Mouse (Mus musculus): ENCODE measurements around the gene Foxc2. TPM values are rescaled to one million over a fixed set of nuclear protein-coding genes. Genes with fewer than 3 reads are reported as not detected.
A peak's percentile ranks its signal among the peaks of the same experiment; 100 is the strongest.

The Foxc2 gene
- polyA plus RNA-seq, 1 experiment from 2014 or later, result 15.2 TPM

GRCm38 (mm10) chr8:121115136-121115535 lies 835 bp upstream of the Foxc2 start:
- DNase-seq (ENCODE audit: low spot score), result peak; percentile 59
- H3K36me3 ChIP-seq (replicated peaks), result no peaks in the 10 kb centered on the region
- H3K4me3 ChIP-seq, result peak overlapping the region; percentile 77
- WGBS, result 1% methylated on average over 25 of the region's 25 CpGs
- H3K27me3 ChIP-seq (replicated peaks; ENCODE audit: low read depth, poor library complexity, severe bottlenecking), result peaks cover 97% of the 10 kb centered on the region
- no peaks in the 10 kb centered on the region for H3K9me3 ChIP-seq
- peaks cover 52% of the 10 kb centered on the region for H3K4me1 ChIP-seq
- H3K27ac ChIP-seq (replicated peaks), result 0 out of 2 replicates have a peak overlapping the region, but pooled peaks have one; percentile 37

GRCm38 (mm10) chr8:121116591-121117185 lies 717 bp downstream of the Foxc2 start:
- H3K9me3 ChIP-seq, result no peaks in the 10 kb centered on the region
- H3K4me3 ChIP-seq, result peak overlapping the region; percentile 77
- under 1% methylated on average over 55 of the region's 55 CpGs for WGBS
- peaks cover 99% of the 10 kb centered on the region for H3K27me3 ChIP-seq (replicated peaks; ENCODE audit: low read depth, poor library complexity, severe bottlenecking)
- H3K36me3 ChIP-seq (replicated peaks), result peaks cover 7% of the 10 kb centered on the region; the same call in 1 of the 2 replicates
- peak overlapping the region; percentile 87 for H3K27ac ChIP-seq (replicated peaks)
- DNase-seq (ENCODE audit: low spot score), result peak; percentile 71
- peaks cover 68% of the 10 kb centered on the region for H3K4me1 ChIP-seq

- Histone ChIP-seq H3K9me3 (no peaks in the 10 kb centered on the region), H3K4me3 (peak overlapping the region; percentile 77), H3K4me1 (peaks cover 73% of the 10 kb centered on the region), H3K36me3 (replicated peaks) (peaks cover 12% of the 10 kb centered on the region; the same call in 1 of the 2 replicates), H3K27ac (replicated peaks) (peak overlapping the region; percentile 87), H3K27me3 (replicated peaks; ENCODE audit: low read depth, poor library complexity, severe bottlenecking) (peaks cover 99% of the 10 kb centered on the region)
- under 1% methylated on average over 62 of the region's 62 CpGs for WGBS
- DNase-seq (ENCODE audit: low spot score), result peak; percentile 73
Observed at GRCm38 (mm10) chr8:121117186-121117651, 1.2 kb downstream of the Foxc2 start.

- Histone ChIP-seq H3K4me3 (peak overlapping the region; percentile 77), H3K4me1 (peaks cover 75% of the 10 kb centered on the region), H3K36me3 (replicated peaks) (peaks cover 17% of the 10 kb centered on the region), H3K27ac (replicated peaks) (peak overlapping the region; percentile 87), H3K9me3 (no peaks in the 10 kb centered on the region), H3K27me3 (replicated peaks; ENCODE audit: low read depth, poor library complexity, severe bottlenecking) (peaks cover 99% of the 10 kb centered on the region)
- 1% methylated on average over 28 of the region's 28 CpGs for WGBS
- peak; percentile 60 for DNase-seq (ENCODE audit: low spot score)
Observed at GRCm38 (mm10) chr8:121117906-121118305, 1.9 kb downstream of the Foxc2 start.

GRCm38 (mm10) chr8:121118634-121119420 lies 2.9 kb downstream of the Foxc2 start:
- Histone ChIP-seq H3K4me3 (peak overlapping the region; percentile 77), H3K36me3 (replicated peaks) (peaks cover 21% of the 10 kb centered on the region), H3K27ac (replicated peaks) (peak overlapping the region; percentile 48), H3K9me3 (no peaks in the 10 kb centered on the region), H3K27me3 (replicated peaks; ENCODE audit: low read depth, poor library complexity, severe bottlenecking) (peaks cover 100% of the 10 kb centered on the region), H3K4me1 (peaks cover 66% of the 10 kb centered on the region)
- under 1% methylated on average over 18 of the region's 18 CpGs for WGBS
- peak; percentile 54 for DNase-seq (ENCODE audit: low spot score)

- DNase-seq (ENCODE audit: low spot score), result peak; percentile 37
- Histone ChIP-seq H3K27ac (replicated peaks) (no peak overlapping the region), H3K4me3 (peak overlapping the region; percentile 77), H3K36me3 (replicated peaks) (peaks cover 21% of the 10 kb centered on the region), H3K4me1 (peaks cover 64% of the 10 kb centered on the region), H3K9me3 (peaks cover 4% of the 10 kb centered on the region; the same call in 1 of the 2 replicates), H3K27me3 (replicated peaks; ENCODE audit: low read depth, poor library complexity, severe bottlenecking) (peaks cover 100% of the 10 kb centered on the region)
- 3% methylated on average over 12 of the region's 12 CpGs for WGBS
Observed at GRCm38 (mm10) chr8:121119635-121120455, 3.9 kb downstream of the Foxc2 start.

GRCm38 (mm10) chr8:121120456-121121419 lies 4.8 kb downstream of the Foxc2 start:
- WGBS, result 6% methylated on average over 17 of the region's 17 CpGs
- Histone ChIP-seq H3K27ac (replicated peaks) (no peak overlapping the region), H3K27me3 (replicated peaks; ENCODE audit: low read depth, poor library complexity, severe bottlenecking) (peaks cover 100% of the 10 kb centered on the region), H3K9me3 (peaks cover 4% of the 10 kb centered on the region; the same call in 1 of the 2 replicates), H3K4me1 (peaks cover 67% of the 10 kb centered on the region), H3K36me3 (replicated peaks) (peaks cover 21% of the 10 kb centered on the region), H3K4me3 (peak overlapping the region; percentile 77)
- DNase-seq (ENCODE audit: low spot score), result peak; percentile 30

- peaks cover 100% of the 10 kb centered on the region for H3K27me3 ChIP-seq (replicated peaks; ENCODE audit: low read depth, poor library complexity, severe bottlenecking)
- no peak overlapping the region for H3K27ac ChIP-seq (replicated peaks)
- 10% methylated on average over 8 of the region's 8 CpGs for whole genome bisulfite sequencing
- peaks cover 4% of the 10 kb centered on the region; the same call in 1 of the 2 replicates for H3K9me3 ChIP-seq
- H3K4me3 ChIP-seq, result peak overlapping the region; percentile 77; the same call in 1 of the 2 replicates
- H3K4me1 ChIP-seq, result peaks cover 70% of the 10 kb centered on the region
- no peak for DNase-seq (ENCODE audit: low spot score)
- peaks cover 21% of the 10 kb centered on the region for H3K36me3 ChIP-seq (replicated peaks)
Observed at GRCm38 (mm10) chr8:121121704-121122103, 5.7 kb downstream of the Foxc2 start.

- 0 out of 2 replicates have a peak overlapping the region, but pooled peaks have one; percentile 77 for H3K4me3 ChIP-seq
- H3K9me3 ChIP-seq, result peaks cover 4% of the 10 kb centered on the region; the same call in 1 of the 2 replicates
- H3K4me1 ChIP-seq, result peaks cover 70% of the 10 kb centered on the region
- DNase-seq (ENCODE audit: low spot score), result no peak
- H3K27ac ChIP-seq (replicated peaks), result no peak overlapping the region
- H3K36me3 ChIP-seq (replicated peaks), result peaks cover 21% of the 10 kb centered on the region
- peaks cover 100% of the 10 kb centered on the region for H3K27me3 ChIP-seq (replicated peaks; ENCODE audit: low read depth, poor library complexity, severe bottlenecking)
- 9% methylated on average over 7 of the region's 7 CpGs for WGBS
Observed at GRCm38 (mm10) chr8:121122368-121122767, 6.4 kb downstream of the Foxc2 start.

GRCm38 (mm10) chr8:121123113-121123512 lies 7.1 kb downstream of the Foxc2 start:
- peaks cover 21% of the 10 kb centered on the region for H3K36me3 ChIP-seq (replicated peaks)
- WGBS, result 34% methylated on average over 2 of the region's 2 CpGs
- no peak overlapping the region for H3K4me3 ChIP-seq
- H3K27me3 ChIP-seq (replicated peaks; ENCODE audit: low read depth, poor library complexity, severe bottlenecking), result peaks cover 100% of the 10 kb centered on the region
- H3K9me3 ChIP-seq, result peaks cover 4% of the 10 kb centered on the region; the same call in 1 of the 2 replicates
- no peak for DNase-seq (ENCODE audit: low spot score)
- H3K4me1 ChIP-seq, result peaks cover 69% of the 10 kb centered on the region
- no peak overlapping the region for H3K27ac ChIP-seq (replicated peaks)

- peak overlapping the region; percentile 52 for H3K4me3 ChIP-seq
- no peak for DNase-seq (ENCODE audit: low spot score)
- 3% methylated on average over 17 of the region's 17 CpGs for WGBS
- H3K36me3 ChIP-seq (replicated peaks), result peaks cover 21% of the 10 kb centered on the region
- H3K4me1 ChIP-seq, result peaks cover 77% of the 10 kb centered on the region
- peak overlapping the region; percentile 64 for H3K27ac ChIP-seq (replicated peaks)
- peaks cover 4% of the 10 kb centered on the region; the same call in 1 of the 2 replicates for H3K9me3 ChIP-seq
- peaks cover 100% of the 10 kb centered on the region for H3K27me3 ChIP-seq (replicated peaks; ENCODE audit: low read depth, poor library complexity, severe bottlenecking)
Observed at GRCm38 (mm10) chr8:121124547-121125239, 8.7 kb downstream of the Foxc2 start.
